Mouse (Mus musculus): ENCODE data around the gene Vegfa. TPM values are rescaled to one million over a fixed set of nuclear protein-coding genes. Genes with fewer than 3 reads are reported as not detected.

The Vegfa gene
- total RNA-seq, 2 experiments from 2014 or later: 97.0 to 100 TPM

Other genes starting within 250 kb of the Vegfa start
- gene Mrps18a, start 78.6 kb upstream of the Vegfa start, total RNA-seq (2021): 10 to 100 TPM; 65.9 to 69.3 TPM
- gene Rsph9, start 111.8 kb upstream of the Vegfa start, total RNA-seq (2021): 1 to 10 TPM; 1.1 to 1.4 TPM
- 10 to 100 TPM; 15.7 to 17.6 TPM for gene Mad2l1bp, start 121.2 kb upstream of the Vegfa start, total RNA-seq (2021)
- gene Gtpbp2, start 128.7 kb upstream of the Vegfa start, total RNA-seq (2021): 10 to 100 TPM; 70.2 to 77.6 TPM
- 10 to 100 TPM; 19.6 to 20.2 TPM for gene Polh, start 170.3 kb upstream of the Vegfa start, total RNA-seq (2021)
- gene Xpo5, start 170.4 kb upstream of the Vegfa start, total RNA-seq (2021): 10 to 100 TPM; 23.0 to 26.8 TPM
- gene Polr1c, start 215.7 kb upstream of the Vegfa start, total RNA-seq (2021): 10 to 100 TPM; 35.1 to 35.6 TPM
- 10 to 100 TPM; 76.8 to 81.5 TPM for gene Yipf3, start 215.7 kb upstream of the Vegfa start, total RNA-seq (2021)
- gene Lrrc73, start 221.2 kb upstream of the Vegfa start, total RNA-seq (2021): 1 to 10 TPM in 1 of 2 experiments, under 1 TPM in 1; 0.73 to 1.1 TPM